In genomic region chr2:145884036-145884912, GRCm38 (mm10) we compare ENCODE assay signal across 10 mouse cellular contexts. TPM values are rescaled to one million over a fixed set of nuclear protein-coding genes. Genes with fewer than 3 reads are reported as not detected.
DNase-seq lines count a peak whose midpoint lies in the region; ATAC-seq and TF ChIP-seq lines count a peak whose summit lies in the region.
"Had no signal": no experiment of that assay in that cellular context is flagged by ENCODE, and none has a peak within 500 bp of the region (broad histone marks: within the 10 kb centered on the region; RNA-seq: fewer than 3 reads in every experiment).

No protein-coding gene starts in this region.

- H3K4me2 ChIP-seq in forebrain, embryonic 14.5 days (ENCODE audit: low read length), result no peak overlapping the region
- no peak overlapping the region for H3K4me2 ChIP-seq in heart, embryonic 15.5 days
- no peak overlapping the region for H3K4me2 ChIP-seq in limb, embryonic 15.5 days

- no peak overlapping the region for H3K9ac ChIP-seq in forebrain, embryonic 14.5 days (ENCODE audit: low read length)
- peak overlapping the region; percentile 25; the same call in 1 of the 2 replicates for H3K9ac ChIP-seq in ES-Bruce4 (ENCODE audit: low read depth, poor library complexity, severe bottlenecking)
- H3K9ac ChIP-seq in heart, embryonic 15.5 days, result no peak overlapping the region
- no peak overlapping the region for H3K9ac ChIP-seq in limb, embryonic 15.5 days

- peak overlapping the region; percentile 79 for H3K27ac ChIP-seq in forebrain, embryonic 10.5 days
- no peak overlapping the region for H3K27ac ChIP-seq in forebrain, embryonic 14.5 days (ENCODE audit: low read depth, low read length)
- peak overlapping the region; percentile 44 for H3K27ac ChIP-seq in ES-Bruce4 (ENCODE audit: insufficient read depth, low read length)
- peak overlapping the region; percentile 77 for H3K27ac ChIP-seq in heart, embryonic 15.5 days
- peak overlapping the region; percentile 77 for H3K27ac ChIP-seq in limb, embryonic 15.5 days

- TF ChIP-seq CTCF in ES-Bruce4 (IDR thresholded peaks at IDR 0.05; ENCODE audit: low read depth, low read length), result no peak

- no peak for TF ChIP-seq EP300 in ES-Bruce4 (IDR thresholded peaks at IDR 0.05; ENCODE audit: insufficient read depth, low read depth, low read length)

- H3K36me3 ChIP-seq in forebrain, embryonic 10.5 days (replicated peaks), result peaks cover 19% of the 10 kb centered on the region
- H3K36me3 ChIP-seq in forebrain, embryonic 14.5 days (ENCODE audit: control insufficient read depth, insufficient read depth, low read length), result peaks cover 7% of the 10 kb centered on the region; the same call in 1 of the 2 replicates
- no peaks in the 10 kb centered on the region for H3K36me3 ChIP-seq in ES-Bruce4 (ENCODE audit: control insufficient read depth, insufficient read depth, low read length, poor library complexity, severe bottlenecking)
- H3K36me3 ChIP-seq in heart, embryonic 15.5 days, result peaks cover 38% of the 10 kb centered on the region
- peaks cover 45% of the 10 kb centered on the region for H3K36me3 ChIP-seq in limb, embryonic 15.5 days

- H3K4me1 ChIP-seq in forebrain, embryonic 10.5 days, result peaks cover 25% of the 10 kb centered on the region
- H3K4me1 ChIP-seq in forebrain, embryonic 14.5 days (ENCODE audit: control insufficient read depth, insufficient read depth, low read length), result no peaks in the 10 kb centered on the region
- peaks cover 4% of the 10 kb centered on the region for H3K4me1 ChIP-seq in ES-Bruce4 (ENCODE audit: control insufficient read depth, insufficient read depth, low read length)
- peaks cover 58% of the 10 kb centered on the region for H3K4me1 ChIP-seq in heart, embryonic 15.5 days (replicated peaks)
- peaks cover 72% of the 10 kb centered on the region for H3K4me1 ChIP-seq in limb, embryonic 15.5 days

- 41% methylated on average over 17 of the region's 17 CpGs for WGBS in forebrain, embryonic 10.5 days
- WGBS in forebrain, embryonic 14.5 days, result 39% methylated on average over 17 of the region's 17 CpGs
- WGBS in heart, embryonic 15.5 days, result 31% methylated on average over 17 of the region's 17 CpGs
- WGBS in limb, embryonic 15.5 days, result 27% methylated on average over 17 of the region's 17 CpGs

- DNase-seq in forebrain, embryonic 10.5 days (ENCODE audit: extremely low spot score, low spot score), result no peak
- DNase-seq in forebrain, embryonic 14.5 days (ENCODE audit: low spot score), result no peak
- no peak for DNase-seq in cerebellum, adult 11 months
- no peak for DNase-seq in layer of hippocampus, postnatal 14 days (ENCODE audit: low spot score in 2 of 2)
- no peak for DNase-seq in gastrocnemius, postnatal 10 days

- no peaks in the 10 kb centered on the region for H3K27me3 ChIP-seq in forebrain, embryonic 10.5 days (ENCODE audit: poor library complexity, severe bottlenecking)
- H3K27me3 ChIP-seq in forebrain, embryonic 14.5 days (replicated peaks; ENCODE audit: control insufficient read depth, insufficient read depth, low read length), result no peaks in the 10 kb centered on the region
- H3K27me3 ChIP-seq in ES-Bruce4 (ENCODE audit: control insufficient read depth, insufficient read depth, low read length, poor library complexity, severe bottlenecking), result no peaks in the 10 kb centered on the region
- no peaks in the 10 kb centered on the region for H3K27me3 ChIP-seq in heart, embryonic 15.5 days
- H3K27me3 ChIP-seq in limb, embryonic 15.5 days, result no peaks in the 10 kb centered on the region

- H3K4me3 ChIP-seq in forebrain, embryonic 10.5 days, result no peak overlapping the region
- no peak overlapping the region for H3K4me3 ChIP-seq in forebrain, embryonic 14.5 days (ENCODE audit: low read depth, low read length)
- peak overlapping the region; percentile 1; the same call in 1 of the 2 replicates for H3K4me3 ChIP-seq in ES-Bruce4 (ENCODE audit: low read depth, low read length)
- no peak overlapping the region for H3K4me3 ChIP-seq in heart, embryonic 15.5 days
- no peak overlapping the region for H3K4me3 ChIP-seq in limb, embryonic 15.5 days
- H3K4me3 ChIP-seq: myocyte had no signal

- H3K9me3 ChIP-seq in forebrain, embryonic 10.5 days, result no peaks in the 10 kb centered on the region
- no peaks in the 10 kb centered on the region for H3K9me3 ChIP-seq in forebrain, embryonic 14.5 days (replicated peaks; ENCODE audit: control insufficient read depth, low read length)
- no peaks in the 10 kb centered on the region; the same call in 1 of the 2 replicates for H3K9me3 ChIP-seq in ES-Bruce4 (replicated peaks; ENCODE audit: control insufficient read depth, insufficient read depth, low read length, poor library complexity, severe bottlenecking)
- no peaks in the 10 kb centered on the region for H3K9me3 ChIP-seq in heart, embryonic 15.5 days (replicated peaks)
- H3K9me3 ChIP-seq in limb, embryonic 15.5 days, result no peaks in the 10 kb centered on the region

- no peak for TF ChIP-seq POLR2A in ES-Bruce4 (IDR thresholded peaks at IDR 0.05; ENCODE audit: insufficient read depth, low read length)

- no peak for ATAC-seq in forebrain, embryonic 14.5 days
- no peak for ATAC-seq in heart, embryonic 15.5 days (replicated peaks; ENCODE audit: insufficient number of reproducible peaks, insufficient read depth, low FRiP score, low read depth)
- ATAC-seq in limb, embryonic 15.5 days (ENCODE audit: insufficient number of reproducible peaks, low FRiP score, low TSS enrichment, low read depth), result no peak

RNA-seq across cellular contexts. Expression of gene Naa20, which starts 17.6 kb away (rescaled TPM):
- 155 and 167 TPM in 2 replicates for polyA plus RNA-seq in forebrain, embryonic 10.5 days (2016; fragmentation: Nextera tagmentation; extraction: Ambion mirVana)
- 147 and 161 TPM in 2 replicates for polyA plus RNA-seq in forebrain, embryonic 14.5 days (2014; fragmentation: Nextera tagmentation; extraction: Ambion mirVana)
- polyA plus RNA-seq in ES-Bruce4 (2011; ENCODE audit: insufficient read depth, insufficient read length, low read depth, missing spikeins), result 114 and 119 TPM in 2 replicates
- polyA plus RNA-seq in heart, embryonic 15.5 days (2015; fragmentation: Nextera tagmentation; extraction: Ambion mirVana), result 163 and 180 TPM in 2 replicates
- 161 and 163 TPM in 2 replicates for polyA plus RNA-seq in limb, embryonic 15.5 days (2015; fragmentation: Nextera tagmentation; extraction: Ambion mirVana)
- 10 to 100 TPM; 65.6 to 73.8 TPM for total RNA-seq in layer of hippocampus, postnatal 14 days (2021)
- 10 to 100 TPM; 58.8 to 59.0 TPM for total RNA-seq in gastrocnemius, postnatal 10 days (2021)

RNA-seq across cellular contexts. Expression of gene Cfap61, which starts 50.3 kb away (rescaled TPM):
- 0.62 and 0.78 TPM in 2 replicates for polyA plus RNA-seq in forebrain, embryonic 10.5 days (2016; fragmentation: Nextera tagmentation; extraction: Ambion mirVana)
- polyA plus RNA-seq in forebrain, embryonic 14.5 days (2014; fragmentation: Nextera tagmentation; extraction: Ambion mirVana), result 2.4 and 2.5 TPM in 2 replicates
- polyA plus RNA-seq in ES-Bruce4 (2011; ENCODE audit: insufficient read depth, insufficient read length, low read depth, missing spikeins), result 1.1 and 2.4 TPM in 2 replicates
- polyA plus RNA-seq in heart, embryonic 15.5 days (2015; fragmentation: Nextera tagmentation; extraction: Ambion mirVana), result 0.28 and 1.8 TPM in 2 replicates
- polyA plus RNA-seq in limb, embryonic 15.5 days (2015; fragmentation: Nextera tagmentation; extraction: Ambion mirVana), result 0.12 and 0.20 TPM in 2 replicates
- 1 to 10 TPM; 2.5 to 4.7 TPM for total RNA-seq in layer of hippocampus, postnatal 14 days (2021)
- total RNA-seq in gastrocnemius, postnatal 10 days (2021), result under 1 TPM in 1 of 2 experiments, not detected in 1; 0.31 TPM
- total RNA-seq: common myeloid progenitor, adult 5-6 weeks had no signal

RNA-seq across cellular contexts. Expression of gene Crnkl1, which starts 50.5 kb away (rescaled TPM):
- 38.2 and 41.6 TPM in 2 replicates for polyA plus RNA-seq in forebrain, embryonic 10.5 days (2016; fragmentation: Nextera tagmentation; extraction: Ambion mirVana)
- polyA plus RNA-seq in forebrain, embryonic 14.5 days (2014; fragmentation: Nextera tagmentation; extraction: Ambion mirVana), result 34.4 and 36.0 TPM in 2 replicates
- polyA plus RNA-seq in ES-Bruce4 (2011; ENCODE audit: insufficient read depth, insufficient read length, low read depth, missing spikeins), result 32.7 and 35.8 TPM in 2 replicates
- polyA plus RNA-seq in heart, embryonic 15.5 days (2015; fragmentation: Nextera tagmentation; extraction: Ambion mirVana), result 14.7 and 15.4 TPM in 2 replicates
- polyA plus RNA-seq in limb, embryonic 15.5 days (2015; fragmentation: Nextera tagmentation; extraction: Ambion mirVana), result 23.6 and 24.4 TPM in 2 replicates
- 10 to 100 TPM; 18.3 to 19.9 TPM for total RNA-seq in layer of hippocampus, postnatal 14 days (2021)
- total RNA-seq in gastrocnemius, postnatal 10 days (2021), result 10 to 100 TPM; 14.7 to 17.3 TPM
